Mouse (Mus musculus) T-helper 17 cell (primary cell): Measurements from ENCODE around the gene Efcab10.

Experiments used
- in situ Hi-C, 2 experiments: fragments of 300-600 bp; cut with MboI, MseI; formaldehyde crosslinking; loops; 1 replicate in 1 of 2; 2 replicates in 1 of 2; pipeline ENCODE4 v1.15.1; 2025; ENCODE audit warnings: high pct_unique_total_duplicates in 2 of 2

Efcab10 gene

DNA sequence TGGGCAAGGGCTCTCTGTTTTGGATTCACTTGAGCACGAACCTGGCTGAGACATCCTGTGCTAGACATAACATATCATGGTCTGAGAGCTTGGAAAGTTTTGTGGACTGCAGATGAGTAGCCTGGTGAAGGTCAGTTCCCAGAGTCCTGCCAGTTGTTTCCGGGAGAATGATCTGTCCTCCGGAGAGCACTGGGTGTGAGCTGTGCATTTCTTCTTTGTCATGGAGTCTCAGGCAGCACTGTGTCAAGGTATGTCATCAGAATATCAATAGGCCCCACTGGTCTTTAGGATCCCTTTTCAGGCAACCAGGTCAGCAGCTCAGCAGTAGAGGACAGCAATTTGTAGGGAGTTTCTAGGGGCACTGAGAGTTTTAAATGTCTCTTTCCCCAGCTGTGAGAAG, 32.6 kb downstream of the Efcab10 start:
- in situ Hi-C loops = loop anchor here in 1 of 2 experiments (5.0 to 10.0 kb wide), 2 partner anchors 45 to 302 kb away; no protein-coding TSS in a partner anchor

DNA sequence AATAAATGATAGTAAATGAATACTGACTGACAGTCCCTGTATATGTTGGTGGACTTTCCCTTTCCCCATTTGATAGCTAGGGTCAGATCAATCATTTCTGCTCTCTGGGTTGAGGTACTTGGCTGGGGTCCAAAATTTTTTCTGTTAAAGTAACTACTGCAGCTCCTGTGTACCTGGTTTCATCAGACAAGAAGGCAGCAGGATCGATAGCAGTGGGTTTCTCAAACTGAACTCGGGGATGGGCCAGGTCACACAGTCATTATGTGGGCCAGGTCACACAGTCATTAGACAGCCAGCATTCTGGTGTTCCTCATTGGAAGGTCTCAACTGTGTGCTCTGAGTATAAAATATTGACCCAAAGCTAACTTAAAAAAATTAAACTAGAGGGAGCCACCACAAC, 33.1 kb downstream of the Efcab10 start:
- in situ Hi-C loops = loop anchor here in 1 of 2 experiments (5.0 to 10.0 kb wide), 2 partner anchors 45 to 303 kb away; no protein-coding TSS in a partner anchor

DNA sequence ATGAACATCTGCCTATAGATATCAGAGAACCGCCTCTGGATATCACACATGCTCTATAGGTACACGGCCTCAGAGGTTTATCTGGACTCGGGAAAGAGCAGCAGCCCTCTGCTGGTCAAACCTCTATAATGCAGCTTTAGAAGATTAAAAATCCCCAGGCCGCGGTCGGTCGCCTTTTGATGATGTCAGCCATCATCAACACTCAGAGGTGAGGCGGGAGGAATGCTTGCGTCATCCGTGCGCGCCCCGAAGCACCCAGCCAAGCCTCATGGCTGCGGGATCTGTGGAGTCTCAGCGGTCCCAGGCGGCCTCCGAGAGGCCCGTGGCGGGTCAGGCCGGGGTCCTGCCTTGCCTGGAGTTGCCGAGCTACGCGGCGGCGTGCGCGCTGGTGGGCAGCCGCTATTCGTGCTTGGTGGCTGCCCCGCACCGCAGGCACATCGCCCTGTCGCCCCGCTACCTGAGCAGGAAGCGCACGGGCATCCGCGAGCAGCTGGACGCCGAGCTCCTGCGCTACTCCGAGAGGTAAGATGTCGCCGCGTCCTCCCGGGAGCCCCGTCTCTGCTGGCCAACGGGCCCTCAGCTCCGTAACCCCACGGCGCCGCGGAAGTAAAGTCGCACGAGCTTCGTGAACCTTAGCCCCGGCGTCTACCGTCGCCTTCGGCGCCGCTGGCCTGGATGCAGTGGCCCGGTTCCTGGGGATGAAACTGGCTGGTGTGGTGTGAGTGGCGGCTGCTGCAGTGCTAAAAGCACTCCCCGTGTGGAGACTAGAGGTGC, 34.9 kb downstream of the Efcab10 start, which contains the start of gene Twistnb:
Twistnb (plus strand) TSS at position 249 of the 774 bp plus-strand sequence.
- in situ Hi-C loops = loop anchor here in 1 of 2 experiments (5.0 to 10.0 kb wide), 2 partner anchors 47 to 305 kb away; no protein-coding TSS in a partner anchor

DNA sequence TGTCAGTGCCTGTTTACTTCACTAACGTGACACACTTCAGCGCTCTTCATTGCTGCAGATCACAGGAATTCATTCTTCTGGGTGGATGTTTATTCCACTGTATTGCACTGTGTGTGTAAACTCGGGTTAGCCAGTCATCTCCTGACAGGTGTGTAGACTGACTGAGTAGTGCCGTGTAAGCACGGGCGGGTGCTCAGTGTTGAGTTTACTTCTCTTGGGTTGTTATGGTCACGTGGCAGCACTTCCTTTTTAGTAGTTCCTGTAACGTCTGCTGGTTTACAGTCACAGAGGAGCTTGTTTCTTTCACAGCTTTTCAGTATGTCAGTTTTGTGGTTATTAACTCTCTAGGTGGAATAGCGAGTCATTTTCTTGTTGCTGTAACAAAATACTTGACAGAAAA, 39.2 kb downstream of the Efcab10 start:
- in situ Hi-C loops = no loop called here

DNA sequence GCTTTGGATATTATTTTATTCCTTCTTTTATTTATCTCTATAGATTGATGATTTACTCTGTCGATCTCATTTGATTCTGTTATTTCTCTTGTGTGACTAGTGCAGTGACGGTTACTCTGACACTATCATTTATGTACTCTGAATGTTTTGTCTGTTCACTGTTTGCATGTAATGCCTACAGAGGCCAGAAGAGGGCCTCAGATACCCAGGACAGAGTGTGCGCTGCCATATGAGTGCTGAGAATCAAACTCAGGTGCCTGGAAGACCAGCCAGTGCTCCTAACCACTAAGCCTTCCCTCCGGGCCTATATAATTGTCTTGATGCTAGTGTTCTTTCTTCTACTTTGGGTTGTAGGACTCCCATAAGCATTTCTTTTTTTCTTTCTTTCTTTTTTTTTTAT, 40.1 kb downstream of the Efcab10 start:
- in situ Hi-C loops = no loop called here
